Mouse (Mus musculus) mouse embryonic stem cell (cell line): ENCODE measurements at regions not wholly inside any gene's neighbourhood (a gene's known extent, or its start where the extent isn't known, plus 50 kb on each side); places are given as distances from the start of the nearest gene placed in this dataset.
"Not testable (repeated sequence)": the region's sequence is repeated elsewhere in the genome, so short reads cannot be mapped to it uniquely, and the experiment has no call there.

Experiments used
- in situ Hi-C, 2 experiments: fragments of 300-500 bp; cut with MboI; formaldehyde crosslinking; loops; 1 replicate in 1 of 2; 3 replicates in 1 of 2; pipeline ENCODE4 v1.14.3; 2019 to 2020; ENCODE audit warnings: low sequenced_read_pairs in 2 of 2, low pct_unique_long_range_greater_than_20kb in 1 of 2, mixed read lengths in 1 of 2; ENCODE audit not compliant: unreplicated experiment in 1 of 2

GRCm38 (mm10) chr12:114285082-114285481 is 741.4 kb downstream of the Adam6a start:
- in situ Hi-C loops, result no loop called here

GRCm38 (mm10) chr12:114287041-114287440 is 743.3 kb downstream of the Adam6a start:
- in situ Hi-C loops, result no loop called here

- in situ Hi-C loops, result no loop called here
Measured at GRCm38 (mm10) chr12:114291083-114291482, 747.4 kb downstream of the Adam6a start.

- in situ Hi-C loops, result no loop called here
Measured at GRCm38 (mm10) chr12:114299771-114300170, 756.1 kb downstream of the Adam6a start.

GRCm38 (mm10) chr12:114301728-114302127 is 758.0 kb downstream of the Adam6a start:
- in situ Hi-C loops, result no loop called here

- in situ Hi-C loops, result no loop called here
Measured at GRCm38 (mm10) chr12:114332552-114332951, 788.8 kb downstream of the Adam6a start.

- in situ Hi-C loops, result no loop called here
Measured at GRCm38 (mm10) chr12:114366276-114366675, 822.6 kb downstream of the Adam6a start.

GRCm38 (mm10) chr12:114378696-114379350 is 835.1 kb downstream of the Adam6a start:
- in situ Hi-C loops, result not testable (repeated sequence)

- in situ Hi-C loops, result loop anchor here in 1 of 2 experiments (5.0 kb wide), 1 partner anchor 41 kb away; no protein-coding TSS in a partner anchor
Measured at GRCm38 (mm10) chr12:114391447-114391846, 847.7 kb downstream of the Adam6a start.

- in situ Hi-C loops, result no loop called here
Measured at GRCm38 (mm10) chr12:114406206-114406605, 862.5 kb downstream of the Adam6a start.

- in situ Hi-C loops, result loop anchor here in 1 of 2 experiments (5.0 kb wide), 1 partner anchor 42 kb away; no protein-coding TSS in a partner anchor
Measured at GRCm38 (mm10) chr12:114434529-114434928, 890.8 kb downstream of the Adam6a start.

- in situ Hi-C loops, result loop anchor here in 1 of 2 experiments (25.0 kb wide), 1 partner anchor 375 kb away; no protein-coding TSS in a partner anchor
Measured at GRCm38 (mm10) chr12:114462037-114462436, 918.3 kb downstream of the Adam6a start.

- in situ Hi-C loops, result loop anchor here in 1 of 2 experiments (25.0 kb wide), 1 partner anchor 375 kb away; no protein-coding TSS in a partner anchor
Measured at GRCm38 (mm10) chr12:114462566-114462965, 918.9 kb downstream of the Adam6a start.

- in situ Hi-C loops, result loop anchor here in 1 of 2 experiments (25.0 kb wide), 1 partner anchor 368 kb away; no protein-coding TSS in a partner anchor
Measured at GRCm38 (mm10) chr12:114468857-114469256, 925.1 kb downstream of the Adam6a start.

GRCm38 (mm10) chr12:114472678-114473077 is 929.0 kb downstream of the Adam6a start:
- in situ Hi-C loops, result loop anchor here in 1 of 2 experiments (25.0 kb wide), 1 partner anchor 365 kb away; no protein-coding TSS in a partner anchor

GRCm38 (mm10) chr12:114478741-114479140 is 935.0 kb downstream of the Adam6a start:
- in situ Hi-C loops, result loop anchor here (5.0 kb wide), 2 partner anchors 39 to 44 kb away; no protein-coding TSS in a partner anchor

- in situ Hi-C loops, result loop anchor here in 1 of 2 experiments (5.0 kb wide), 1 partner anchor 49 kb away; no protein-coding TSS in a partner anchor
Measured at GRCm38 (mm10) chr12:114493500-114494031, 949.9 kb downstream of the Adam6a start.

- in situ Hi-C loops, result no loop called here
Measured at GRCm38 (mm10) chr12:114495741-114496140, 952.0 kb downstream of the Adam6a start.

GRCm38 (mm10) chr12:114513143-114513542 is 969.4 kb downstream of the Adam6a start:
- in situ Hi-C loops, result no loop called here
